Mouse (Mus musculus): ENCODE measurements around the gene Szrd1.

Gene Szrd1

DNA sequence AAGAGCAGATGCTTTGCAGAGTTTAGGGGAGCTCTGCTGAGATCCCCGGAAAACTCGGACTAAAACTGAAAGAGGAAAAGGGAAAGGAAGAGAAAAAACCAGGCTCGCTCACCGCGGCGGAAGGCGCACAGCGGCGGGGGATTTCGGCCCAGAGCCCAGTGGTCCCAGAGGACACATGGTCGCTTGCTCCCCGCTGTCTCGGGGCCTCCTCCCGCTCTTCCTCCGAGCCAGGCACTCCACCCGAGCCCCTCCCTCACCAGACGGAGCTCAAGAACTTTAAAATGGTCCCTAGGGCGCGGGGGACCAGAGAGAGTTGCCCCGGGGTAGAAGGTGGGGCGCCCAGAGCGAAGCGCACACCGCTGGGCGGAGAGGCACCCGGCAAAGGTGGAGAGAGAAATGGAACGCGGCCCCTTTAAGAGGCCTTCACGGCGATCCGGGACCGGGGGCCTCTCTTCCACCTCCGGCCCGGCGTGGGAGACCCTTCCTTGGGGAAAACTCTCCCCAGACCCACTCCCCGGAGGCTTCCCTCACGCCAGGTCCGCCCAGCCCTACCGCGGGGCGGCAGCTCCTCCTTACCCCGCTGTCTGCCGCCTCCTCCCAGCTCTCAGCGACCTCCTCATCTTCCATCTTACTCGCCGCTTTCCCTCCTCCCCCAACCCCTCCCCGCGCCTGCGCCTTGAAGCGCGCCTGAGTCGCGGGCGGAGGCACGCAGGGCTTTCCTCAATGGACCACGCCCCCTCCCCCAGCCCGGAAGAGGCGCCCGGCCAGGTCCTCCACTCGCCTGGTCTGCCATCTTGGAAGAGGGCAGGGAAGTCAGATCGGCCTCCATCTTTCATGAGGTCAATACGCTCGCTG lies at the start of gene Szrd1:
Gene Szrd1, minus strand, starts transcription at position 660 of the 855 bp plus-strand sequence.
- DNase-seq (ENCODE audit: low read depth, low spot score) = peak; percentile 100

DNA sequence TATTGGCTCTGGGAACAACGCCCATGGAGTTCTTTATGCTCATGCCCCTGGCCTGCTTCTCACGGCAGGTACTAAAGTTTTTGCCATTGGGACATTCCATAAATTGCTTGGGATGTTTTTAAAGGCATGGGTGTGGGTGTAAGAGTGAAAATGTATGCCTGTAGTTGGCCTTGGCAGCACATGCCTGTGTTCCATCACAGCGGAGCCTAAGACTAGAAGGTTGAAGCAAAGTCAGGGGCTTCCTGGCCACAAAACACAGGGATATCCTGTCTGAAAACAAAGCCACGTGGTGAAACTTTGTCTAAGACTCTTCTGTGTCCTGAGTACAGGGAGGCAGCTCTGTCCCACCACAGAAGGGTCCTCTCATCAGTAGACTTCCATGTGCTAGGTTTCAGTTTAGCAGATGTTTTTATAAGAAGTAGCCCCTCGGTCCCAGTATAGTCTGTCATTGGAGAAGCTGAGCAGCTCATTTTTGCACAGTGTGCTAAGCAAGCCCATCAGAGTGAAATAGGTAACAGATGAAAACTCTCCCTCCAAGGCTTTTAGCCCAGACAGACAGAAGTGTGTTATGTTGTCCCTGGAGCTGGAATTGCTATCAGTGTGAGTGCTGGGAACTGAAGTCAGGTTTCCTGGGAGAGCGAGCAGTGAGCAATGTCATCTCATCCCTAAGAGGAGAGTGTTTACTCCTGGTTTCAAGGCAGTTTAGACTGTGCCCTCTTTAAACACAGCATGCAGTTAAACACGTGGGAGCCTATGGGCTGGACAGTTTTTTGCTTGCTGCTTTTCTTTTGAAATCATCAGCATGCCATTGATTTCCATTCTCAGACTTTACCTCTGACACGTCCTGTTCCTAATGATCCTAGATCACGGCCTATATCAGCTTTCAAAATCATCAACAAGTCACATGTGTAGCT lies 47.6 kb upstream of the Szrd1 start:
- no peak for DNase-seq (ENCODE audit: low read depth, low spot score)

DNA sequence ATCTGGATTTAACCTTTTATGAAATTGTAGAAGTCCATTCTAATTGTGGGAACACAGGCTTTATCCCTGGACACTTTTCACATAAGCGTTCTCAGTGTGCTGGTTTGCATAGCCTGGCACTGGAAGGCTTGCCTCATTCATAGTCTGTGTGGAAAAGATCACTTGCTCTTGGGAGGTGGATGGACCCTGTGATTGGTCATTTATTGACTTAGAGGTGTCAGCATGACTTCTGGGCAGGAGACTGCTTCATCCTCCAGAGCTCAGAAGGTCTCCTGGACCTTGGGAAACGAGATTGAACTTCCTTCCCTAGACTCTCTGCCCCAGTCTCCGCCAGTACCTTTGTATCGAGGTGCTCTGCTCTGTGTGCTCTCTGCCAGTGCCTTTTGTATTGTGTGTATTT lies 44.9 kb upstream of the Szrd1 start:
- DNase-seq (ENCODE audit: low read depth, low spot score) = no peak

DNA sequence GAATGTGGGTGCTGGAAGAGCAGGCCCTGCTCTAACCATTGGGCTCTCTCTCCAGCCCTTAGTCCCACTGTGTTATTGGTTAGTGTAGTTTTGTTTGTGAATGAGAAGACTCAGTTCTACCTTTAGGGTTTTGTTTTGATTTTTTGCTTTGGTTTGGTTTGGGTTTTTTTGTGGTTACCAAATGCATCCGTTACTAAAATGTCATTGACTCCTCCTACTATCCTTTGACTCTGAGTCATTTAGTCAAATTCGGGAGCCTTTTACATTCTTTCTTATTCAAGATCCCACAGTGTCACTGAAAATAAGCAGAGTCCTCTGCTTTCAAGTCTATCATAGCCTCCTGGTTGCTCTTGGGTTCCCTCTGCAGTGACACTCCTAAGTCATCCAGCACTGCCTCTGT lies 44.4 kb upstream of the Szrd1 start:
- no peak for DNase-seq (ENCODE audit: low read depth, low spot score)

DNA sequence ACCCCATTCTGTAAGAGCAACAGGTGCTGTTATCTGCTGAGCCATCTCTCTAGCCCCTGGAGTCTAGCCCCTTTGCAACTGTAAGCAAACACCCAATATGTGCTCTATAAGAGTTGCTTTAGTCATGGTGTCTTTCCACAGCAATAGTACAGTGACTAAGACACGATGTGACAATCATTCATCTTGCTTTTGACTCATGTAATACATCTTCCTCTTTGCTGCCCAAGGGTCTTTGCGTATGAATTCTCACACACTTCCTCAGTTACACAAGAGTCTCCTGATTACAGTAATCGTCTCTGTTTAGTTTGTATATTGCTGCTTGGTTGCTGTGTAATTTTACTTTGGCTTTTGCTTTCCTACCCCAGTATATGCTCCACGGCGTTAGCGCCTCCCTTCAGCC lies 42.4 kb upstream of the Szrd1 start:
- DNase-seq (ENCODE audit: low read depth, low spot score) = no peak

DNA sequence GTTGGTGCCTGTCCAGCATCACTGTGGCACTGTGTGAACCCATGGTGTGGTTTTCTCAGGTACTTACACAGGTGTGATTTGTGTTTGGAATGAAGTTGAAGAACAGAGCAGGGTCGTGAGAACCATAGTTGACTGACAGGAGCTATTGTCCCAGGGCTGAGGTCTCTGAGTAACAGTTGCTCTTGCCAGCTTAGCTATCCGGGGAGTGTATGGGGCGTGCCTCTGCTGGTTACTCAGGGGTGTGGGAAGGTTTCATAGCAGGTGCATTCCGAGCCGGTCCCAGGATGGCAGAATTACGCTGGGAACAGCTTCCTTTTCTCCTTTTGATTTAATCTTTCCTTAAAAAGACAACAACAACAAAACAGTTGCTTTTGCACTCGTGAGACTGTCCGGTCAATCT lies 41.3 kb upstream of the Szrd1 start:
- DNase-seq (ENCODE audit: low read depth, low spot score) = no peak

DNA sequence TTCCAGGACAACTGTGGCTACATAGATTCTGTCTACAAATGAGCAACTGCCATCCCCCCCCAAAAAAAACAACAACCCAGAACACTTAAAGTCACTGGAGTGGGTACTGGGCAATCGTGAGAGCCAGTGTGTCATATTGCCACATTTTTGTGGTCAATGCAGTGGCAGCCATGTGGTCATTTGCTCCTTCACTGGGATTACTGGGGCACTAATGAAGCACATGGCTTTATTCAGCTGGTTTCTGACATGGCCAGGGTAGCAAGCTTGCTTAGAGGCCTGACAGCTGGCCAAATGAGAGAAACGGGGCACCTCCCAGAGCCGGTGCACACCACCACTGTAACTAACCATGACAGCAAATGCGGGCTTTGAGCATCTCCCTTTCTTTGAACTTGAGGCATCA lies 38.9 kb upstream of the Szrd1 start:
- no peak for DNase-seq (ENCODE audit: low read depth, low spot score)

DNA sequence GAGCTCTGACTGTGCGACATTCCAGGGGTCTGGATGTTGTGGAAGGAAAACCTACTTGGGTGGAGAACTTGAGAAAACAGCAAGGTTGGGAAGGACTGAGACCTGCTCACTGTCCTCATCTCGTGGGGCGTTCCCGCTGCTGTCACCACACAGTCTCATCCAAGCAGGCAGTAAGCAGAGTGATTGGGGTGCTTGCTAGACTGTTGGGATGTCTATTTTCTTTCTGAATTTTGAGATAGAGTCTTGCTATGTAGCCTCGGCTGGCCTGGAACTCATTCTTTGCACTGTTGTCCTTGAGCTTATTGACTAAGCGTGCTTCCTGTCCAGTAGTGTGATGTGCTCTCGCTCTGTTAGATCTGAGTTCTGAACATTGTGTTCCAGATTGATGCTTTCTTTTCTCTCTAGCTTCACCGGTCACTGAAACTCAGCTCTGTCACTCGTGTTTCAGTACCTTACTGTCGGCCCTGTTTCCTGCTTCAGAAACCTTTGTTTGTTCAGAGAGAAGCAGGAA lies 36.8 kb upstream of the Szrd1 start:
- no peak for DNase-seq (ENCODE audit: low read depth, low spot score)

DNA sequence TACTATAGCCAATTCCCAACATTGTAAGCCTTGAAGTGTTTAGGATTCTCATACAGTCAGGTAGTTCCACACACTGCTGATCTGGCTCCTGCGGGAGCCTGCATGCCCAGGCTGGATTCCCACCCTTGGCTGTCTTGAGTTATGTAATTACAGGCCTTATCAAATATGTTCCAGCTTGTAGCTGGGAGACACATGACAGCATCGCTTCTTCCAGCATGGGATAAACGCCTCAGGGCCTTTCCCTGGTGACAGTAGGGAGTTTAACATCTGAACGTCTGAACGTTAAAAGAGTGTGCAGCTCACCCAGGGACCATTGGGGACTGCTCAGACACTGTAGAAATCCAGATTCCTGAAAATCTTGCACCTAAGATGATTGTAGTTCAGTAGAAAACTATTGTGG lies 36.2 kb upstream of the Szrd1 start:
- DNase-seq (ENCODE audit: low read depth, low spot score) = no peak

DNA sequence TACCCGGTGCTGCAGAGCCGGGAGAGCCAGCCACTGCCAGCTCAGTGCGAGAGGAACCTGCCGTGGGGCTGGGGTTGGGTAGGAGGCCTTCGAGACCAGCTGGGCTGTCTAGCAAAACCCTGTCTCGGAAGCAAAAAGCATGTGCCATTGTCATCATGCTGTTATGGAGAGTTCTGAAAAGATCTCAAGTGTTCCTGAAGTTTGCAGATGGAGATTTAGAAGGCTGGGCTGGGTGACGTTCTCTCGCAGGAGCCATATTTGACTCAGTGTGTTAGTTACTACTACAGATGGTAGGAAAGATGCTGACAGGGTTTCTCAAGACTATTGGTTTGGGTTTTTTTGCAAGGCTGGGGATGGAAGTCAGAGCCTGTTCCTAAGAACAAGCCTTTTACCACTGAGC lies 32.5 kb upstream of the Szrd1 start:
- DNase-seq (ENCODE audit: low read depth, low spot score) = no peak

DNA sequence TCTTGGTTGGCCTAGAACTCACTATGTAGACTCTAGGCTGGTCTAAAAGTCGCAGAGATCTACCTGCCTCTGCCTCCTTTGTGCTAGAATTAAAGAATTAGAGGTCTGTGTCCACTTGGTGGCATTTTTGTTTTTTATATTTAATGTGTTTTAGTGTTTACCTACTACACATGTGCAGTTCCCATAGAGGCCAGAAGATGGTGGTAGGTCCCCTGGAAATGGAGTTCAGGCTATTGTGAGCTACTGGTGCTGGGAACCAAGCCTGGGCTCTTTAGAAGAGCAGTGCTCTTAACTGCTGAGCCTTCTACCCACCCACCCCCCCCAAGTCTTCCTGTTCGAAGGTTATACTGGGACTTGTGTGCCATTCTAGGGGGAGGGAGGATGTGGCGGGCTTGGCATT lies 27.6 kb upstream of the Szrd1 start:
- no peak for DNase-seq (ENCODE audit: low read depth, low spot score)

DNA sequence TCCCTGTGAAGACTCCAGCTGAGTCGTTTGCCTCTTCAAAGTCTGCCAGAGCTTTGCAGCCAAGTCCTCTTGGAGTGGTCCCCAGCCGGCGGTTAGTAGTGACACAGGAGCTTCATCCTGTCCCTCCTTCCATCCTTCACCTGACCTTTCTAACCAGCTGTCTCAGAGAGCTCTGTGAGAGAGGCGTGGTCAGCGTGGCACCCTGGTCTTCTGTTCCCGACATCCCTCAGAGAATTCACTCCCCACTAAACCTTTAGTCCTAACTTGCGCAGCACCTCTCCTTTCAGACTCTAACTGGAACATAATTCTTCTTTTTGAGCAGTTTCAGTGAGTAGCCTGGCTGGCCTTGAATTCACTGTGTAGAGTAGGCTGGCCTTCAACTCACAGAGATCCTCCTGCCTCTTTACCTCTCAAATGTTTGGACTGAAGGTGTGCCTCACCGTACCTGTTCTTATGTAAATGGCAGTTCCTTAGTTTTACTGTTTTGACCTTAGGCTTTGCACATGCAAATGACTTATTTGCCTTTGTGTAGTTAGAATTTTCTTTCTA lies 26.2 kb upstream of the Szrd1 start:
- no peak for DNase-seq (ENCODE audit: low read depth, low spot score)

DNA sequence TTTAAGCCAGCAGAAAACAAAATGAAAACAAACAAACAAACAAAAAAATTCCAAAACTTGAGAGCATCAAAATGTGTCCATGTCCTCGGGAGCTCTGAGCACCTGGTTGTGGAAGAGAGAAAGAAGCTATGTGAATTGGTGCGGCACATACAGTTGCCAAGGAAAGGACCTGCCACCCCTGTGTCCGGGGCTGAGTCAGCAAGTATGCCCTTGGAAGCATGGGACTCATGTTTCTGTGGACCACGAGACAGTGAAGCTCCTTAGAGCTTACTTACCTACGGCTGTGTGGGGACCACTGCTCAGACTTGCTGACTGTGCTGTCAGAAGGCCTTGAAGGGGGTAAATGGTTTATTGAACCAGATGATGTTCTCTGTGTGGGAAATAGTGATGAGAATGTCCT lies 24.2 kb upstream of the Szrd1 start:
- DNase-seq (ENCODE audit: low read depth, low spot score) = no peak

DNA sequence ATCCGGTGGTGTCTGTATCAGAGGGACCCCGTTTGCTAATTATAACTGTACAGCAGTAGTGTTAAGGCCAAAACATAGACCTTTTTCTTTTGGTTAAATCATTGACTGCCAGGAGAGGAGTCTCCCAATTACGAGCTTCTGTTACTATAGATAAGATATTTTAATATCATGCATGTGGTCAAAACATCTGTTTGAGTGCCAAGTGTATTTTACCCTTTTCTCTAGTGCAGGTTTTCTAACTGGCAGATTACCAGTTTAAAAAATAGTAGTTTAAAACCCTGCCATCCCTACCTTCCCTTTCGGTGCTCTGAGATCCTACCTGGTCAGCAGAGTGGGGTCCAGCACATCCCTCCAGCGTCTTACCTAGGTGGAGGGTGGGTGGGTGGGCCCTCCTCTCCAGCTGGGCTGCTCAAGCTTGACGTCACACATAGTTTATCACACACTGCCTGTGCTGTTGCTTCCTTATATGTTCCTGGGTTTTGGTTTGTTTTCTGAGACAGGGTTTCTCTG lies 22.2 kb upstream of the Szrd1 start:
- DNase-seq (ENCODE audit: low read depth, low spot score) = no peak

DNA sequence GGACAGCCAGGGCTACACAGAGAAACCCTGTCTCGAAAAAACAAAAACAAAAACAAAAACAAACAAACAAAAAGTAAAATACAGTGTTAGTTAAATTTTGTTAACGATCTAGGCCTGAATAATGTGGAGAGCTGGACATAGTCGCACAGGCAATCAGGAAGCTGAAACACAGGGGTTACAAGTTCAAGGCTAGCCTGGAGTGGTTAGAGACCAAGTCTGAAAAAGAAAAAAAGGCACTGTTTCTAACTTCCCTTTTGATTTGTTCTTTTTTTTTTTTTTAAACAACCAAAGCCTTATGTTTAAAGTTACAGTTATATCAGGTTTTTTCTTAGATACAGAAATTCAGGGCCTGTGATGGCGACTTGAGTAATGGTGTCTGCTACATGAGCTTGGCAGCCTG lies 20.6 kb upstream of the Szrd1 start:
- DNase-seq (ENCODE audit: low read depth, low spot score) = no peak

DNA sequence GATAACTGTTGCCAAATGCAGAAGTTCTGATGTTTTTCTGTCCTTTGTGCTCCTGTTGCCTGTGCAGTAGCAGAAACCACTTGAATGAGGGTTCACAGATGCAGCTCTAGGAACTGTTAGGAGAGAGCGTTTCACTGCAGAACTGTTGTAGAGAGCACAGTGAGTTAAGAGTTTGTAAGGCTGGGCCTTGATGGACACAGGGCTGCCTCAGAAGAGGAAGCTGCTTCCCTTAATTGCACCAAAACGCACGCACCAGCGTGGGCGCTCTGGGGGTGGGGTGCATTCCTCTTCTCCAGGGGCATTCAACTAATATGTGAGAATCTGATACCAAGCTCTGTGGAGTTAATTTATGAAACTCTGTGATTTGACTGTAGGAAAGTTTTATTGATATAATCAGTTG lies 20.1 kb upstream of the Szrd1 start:
- no peak for DNase-seq (ENCODE audit: low read depth, low spot score)

DNA sequence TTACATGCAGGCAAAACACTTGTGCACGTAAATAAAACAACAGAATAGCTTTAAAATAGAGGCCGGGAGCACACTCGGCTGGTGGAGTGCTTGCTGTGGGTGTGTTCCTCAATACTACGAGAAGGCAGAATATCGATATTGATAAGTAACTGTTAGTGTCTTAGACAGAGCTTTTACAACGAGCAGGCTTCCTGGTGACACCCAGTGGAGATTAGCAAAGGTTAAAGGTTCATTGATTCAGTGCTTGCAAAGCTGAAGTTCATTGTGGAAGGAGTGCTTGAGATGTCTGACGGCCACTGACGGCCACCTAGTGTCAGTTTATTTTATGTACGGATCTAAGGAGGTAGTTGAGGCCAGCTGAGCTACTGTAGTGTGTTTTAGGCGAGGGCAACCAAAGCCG lies 19.5 kb upstream of the Szrd1 start:
- no peak for DNase-seq (ENCODE audit: low read depth, low spot score)

DNA sequence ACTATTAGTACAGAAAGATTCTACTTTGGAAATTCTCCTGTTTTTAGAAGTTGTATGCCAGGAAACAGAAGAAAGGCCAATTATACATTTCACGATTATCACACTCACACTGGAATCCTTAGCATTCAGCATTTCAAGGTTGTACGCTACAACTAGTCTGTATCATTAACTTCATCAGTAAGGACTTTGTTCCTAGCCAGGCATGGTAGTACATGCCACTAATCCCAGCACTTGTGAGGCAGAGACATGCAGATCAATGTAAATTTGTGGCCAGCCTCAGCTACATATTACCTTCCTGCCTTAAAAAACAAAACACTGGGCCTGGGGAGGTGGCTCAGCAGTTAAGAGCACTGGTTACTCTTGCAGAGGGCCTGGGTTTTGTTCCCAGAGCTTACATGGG lies 19.0 kb upstream of the Szrd1 start:
- no peak for DNase-seq (ENCODE audit: low read depth, low spot score)

DNA sequence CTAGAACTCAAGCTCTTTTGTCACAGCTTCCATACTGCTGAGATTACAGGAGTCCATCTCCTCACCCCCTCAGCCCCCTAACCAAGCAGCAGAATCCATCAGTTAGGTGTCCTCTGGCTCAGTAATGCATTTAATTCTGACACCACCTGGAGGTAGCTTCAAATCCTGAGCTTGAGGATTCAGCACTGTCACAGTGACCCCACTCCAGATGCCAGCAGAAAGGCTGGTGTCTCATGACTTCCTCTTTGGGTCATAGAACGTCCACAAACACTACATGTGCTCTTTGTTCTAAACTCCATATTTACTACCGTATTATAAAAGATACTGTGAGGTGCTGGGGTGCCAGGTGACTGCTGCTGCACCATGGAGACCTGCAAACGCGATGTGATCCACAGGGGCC lies 17.9 kb upstream of the Szrd1 start:
- DNase-seq (ENCODE audit: low read depth, low spot score) = no peak

DNA sequence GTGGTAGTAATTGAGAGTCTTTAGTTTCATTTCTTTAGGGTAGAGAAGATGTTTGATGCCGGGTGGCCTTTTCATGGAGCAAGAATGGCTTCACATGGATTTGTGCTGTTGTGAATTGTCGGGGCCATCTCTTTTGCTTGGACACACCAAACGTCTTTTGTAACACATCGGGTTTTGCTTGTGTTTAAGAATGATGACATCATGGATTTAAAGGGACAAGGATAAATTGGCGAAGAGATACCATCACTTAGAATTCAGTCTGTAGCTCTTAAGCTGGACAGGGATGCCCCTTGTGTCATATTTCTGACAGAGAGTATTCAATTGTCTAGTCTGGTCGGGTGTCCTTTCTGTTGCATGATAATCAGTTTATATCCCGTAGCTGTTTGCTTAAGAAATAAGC lies 9.5 kb upstream of the Szrd1 start:
- no peak for DNase-seq (ENCODE audit: low read depth, low spot score)

DNA sequence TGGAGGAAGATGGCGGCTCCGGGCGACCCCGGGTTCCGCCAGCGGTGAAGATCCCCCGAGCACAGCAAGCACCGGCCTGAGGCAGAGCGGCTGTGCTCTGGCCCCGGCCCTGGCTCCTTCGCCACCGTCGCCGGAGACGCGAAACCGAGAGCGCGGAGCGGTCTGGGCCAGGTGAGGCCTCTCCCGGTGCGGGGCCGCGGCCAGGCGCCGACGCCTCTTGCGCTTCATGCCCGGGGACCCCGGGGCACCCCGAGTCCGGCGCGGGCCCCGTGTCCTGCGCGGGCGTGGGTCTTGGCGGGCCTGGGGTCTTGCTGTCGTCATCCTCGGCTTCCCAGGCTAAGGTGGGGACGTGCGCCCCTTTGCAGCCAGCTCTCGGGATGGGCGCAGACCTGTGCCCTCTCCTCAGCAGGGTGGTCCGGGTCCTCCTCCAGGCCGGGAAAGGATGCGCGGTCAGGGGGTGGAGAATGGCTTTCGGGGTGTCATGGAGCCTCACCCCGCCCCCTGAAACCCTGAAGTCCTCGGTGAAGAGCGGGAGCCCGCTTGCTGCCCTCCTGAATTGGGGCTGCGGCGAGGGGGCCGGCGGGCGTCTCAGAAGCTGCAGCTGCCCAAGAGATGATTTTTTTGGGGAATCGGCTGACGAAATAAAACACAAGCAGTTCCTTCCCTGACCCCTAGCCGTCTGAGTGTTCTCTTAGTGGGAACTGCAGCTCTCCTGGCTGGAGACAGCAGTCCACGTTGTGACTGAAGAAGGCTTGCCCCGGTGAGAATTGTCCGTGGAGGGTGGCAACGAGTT lies 8.6 kb upstream of the Szrd1 start:
- peak; percentile 75 for DNase-seq (ENCODE audit: low read depth, low spot score)

Measured in A20 (cell line).